Mouse (Mus musculus) CH12.LX (cell line): ENCODE measurements at regions not wholly inside any gene's neighbourhood (a gene's known extent, or its start where the extent isn't known, plus 50 kb on each side); places are given as distances from the start of the nearest gene placed in this dataset.

Source experiments
- DNase-seq: peaks from one replicate; pipeline ENCODE4 v3.0.0-alpha.2; 2013; ENCODE audit errors: extremely low read depth
- H3K27ac ChIP-seq: 2 replicates; pipeline ENCODE4 v1.5.1; 2012; ENCODE audit warnings: low read depth, mild to moderate bottlenecking, control low read depth, moderate library complexity; ENCODE audit not compliant: insufficient read depth
- H3K27me3 ChIP-seq: replicated peaks from 2 replicates; pipeline ENCODE3; 2012; ENCODE audit warnings: inconsistent platforms
- H3K36me3 ChIP-seq, 2 experiments: replicated peaks in 1 of 2; 2 replicates each; pipeline versions ENCODE3 to v1.6.1; 2012; ENCODE audit warnings: inconsistent platforms in 1 of 2, low read length in 1 of 2, mild to moderate bottlenecking in 1 of 2, mixed read lengths in 1 of 2, moderate library complexity in 1 of 2; ENCODE audit not compliant: control insufficient read depth in 1 of 2, insufficient read depth in 1 of 2
- H3K4me1 ChIP-seq, 2 experiments: 2 replicates each; pipeline ENCODE4 v1.6.1; 2012; ENCODE audit warnings: inconsistent platforms in 1 of 2, moderate library complexity in 1 of 2; ENCODE audit not compliant: insufficient read depth in 2 of 2, control insufficient read depth in 1 of 2
- H3K4me2 ChIP-seq: 2 replicates; pipeline ENCODE4 v1.6.1; 2012; ENCODE audit warnings: low read depth, mild to moderate bottlenecking, control low read depth; ENCODE audit not compliant: poor library complexity, insufficient read depth, severe bottlenecking
- H3K4me3 ChIP-seq, 3 experiments: fragments of 150-350 bp in 1 of 3; sonication (generic) in 1 of 3; replicated peaks in 1 of 3; 2 replicates each; pipeline versions ENCODE3 to v1.5.1; 2011 to 2012; ENCODE audit warnings: low read depth in 2 of 3, low read length in 2 of 3, mild to moderate bottlenecking in 2 of 3, moderate library complexity in 2 of 3, control low read depth in 1 of 3, improper control_type of control experiment in 1 of 3, inconsistent platforms in 1 of 3, mixed read lengths in 1 of 3; ENCODE audit not compliant: poor library complexity in 1 of 3
- H3K79me2 ChIP-seq: replicated peaks from 2 replicates; pipeline ENCODE4 v1.6.1; 2012; ENCODE audit warnings: mild to moderate bottlenecking, moderate library complexity; ENCODE audit not compliant: control insufficient read depth, poor library complexity, insufficient read depth, severe bottlenecking; ENCODE audit errors: extremely low read depth
- H3K9ac ChIP-seq: 2 replicates; pipeline ENCODE4 v1.6.1; 2012; ENCODE audit warnings: low read depth, mild to moderate bottlenecking, control low read depth, moderate library complexity; ENCODE audit not compliant: insufficient read depth
- H3K9me3 ChIP-seq: replicated peaks from 2 replicates; pipeline ENCODE3; 2012; ENCODE audit warnings: low read length, inconsistent platforms, mixed read lengths
- BHLHE40 ChIP-seq: IDR thresholded peaks from 2 replicates; pipeline ENCODE4 v1.6.1; 2011; ENCODE audit warnings: mild to moderate bottlenecking, low read depth, low read length, improper control_type of control experiment
- GABPA ChIP-seq: IDR thresholded peaks from 2 replicates; pipeline ENCODE4 v1.6.1; 2012; ENCODE audit warnings: low read depth, low read length, improper control_type of control experiment, inconsistent platforms; ENCODE audit not compliant: insufficient replicate concordance
- HCFC1 ChIP-seq: IDR thresholded peaks from 2 replicates; pipeline ENCODE4 v1.6.1; 2012; ENCODE audit warnings: low read depth, mild to moderate bottlenecking, inconsistent platforms, low read length, improper control_type of control experiment
- IRF4 ChIP-seq: IDR thresholded peaks from 2 replicates; pipeline ENCODE4 v1.6.1; 2014; ENCODE audit warnings: low read depth, mild to moderate bottlenecking, inconsistent platforms, low read length, improper control_type of control experiment
- KAT2A ChIP-seq: IDR thresholded peaks from 2 replicates; pipeline ENCODE4 v1.6.1; 2012; ENCODE audit warnings: low read length, improper control_type of control experiment, inconsistent platforms; ENCODE audit not compliant: insufficient replicate concordance
- MAFK ChIP-seq: IDR thresholded peaks from 2 replicates; pipeline ENCODE4 v1.6.1; 2011; ENCODE audit warnings: low read length, improper control_type of control experiment; ENCODE audit not compliant: insufficient replicate concordance
- MEF2A ChIP-seq: IDR thresholded peaks from 2 replicates; pipeline ENCODE4 v1.6.1; 2014; ENCODE audit warnings: low read depth, mild to moderate bottlenecking, inconsistent platforms, low read length, improper control_type of control experiment, borderline replicate concordance
- MXI1 ChIP-seq: IDR thresholded peaks from 2 replicates; pipeline ENCODE4 v1.6.1; 2011; ENCODE audit warnings: mild to moderate bottlenecking, low read depth, low read length, improper control_type of control experiment
- MYC ChIP-seq: IDR thresholded peaks from 2 replicates; pipeline ENCODE4 v1.6.1; 2011; ENCODE audit warnings: low read depth, mild to moderate bottlenecking, improper control_type of control experiment, low read length
- NELFE ChIP-seq: IDR thresholded peaks from 2 replicates; pipeline ENCODE4 v1.6.1; 2011; ENCODE audit warnings: low read depth, low read length, improper control_type of control experiment
- NRF1 ChIP-seq: IDR thresholded peaks from 2 replicates; pipeline ENCODE4 v1.6.1; 2014; ENCODE audit warnings: low read depth, mild to moderate bottlenecking, inconsistent platforms, low read length, improper control_type of control experiment, moderate library complexity
- PAX5 ChIP-seq: IDR thresholded peaks from 2 replicates; pipeline ENCODE4 v1.6.1; 2012; ENCODE audit warnings: low read length, inconsistent platforms, mixed read lengths
- POLR2A ChIP-seq: IDR thresholded peaks from 2 replicates; pipeline ENCODE4 v1.6.1; 2011; ENCODE audit warnings: low read depth, mild to moderate bottlenecking, improper control_type of control experiment, low read length
- RAD21 ChIP-seq: IDR thresholded peaks from 2 replicates; pipeline ENCODE4 v1.6.1; 2011; ENCODE audit warnings: low read depth, mild to moderate bottlenecking, low read length, improper control_type of control experiment, moderate library complexity
- RCOR1 ChIP-seq: conservative IDR thresholded peaks from 2 replicates; pipeline ENCODE4 v1.6.1; 2012; ENCODE audit warnings: low read depth, mild to moderate bottlenecking, inconsistent platforms, low read length, improper control_type of control experiment
- SMC3 ChIP-seq: IDR thresholded peaks from 2 replicates; pipeline ENCODE4 v1.6.1; 2011; ENCODE audit warnings: low read depth, low read length, improper control_type of control experiment
- TBP ChIP-seq: conservative IDR thresholded peaks from 2 replicates; pipeline ENCODE4 v1.6.1; 2011; ENCODE audit warnings: low read depth, low read length, improper control_type of control experiment
- USF1 ChIP-seq: IDR thresholded peaks from 2 replicates; pipeline ENCODE4 v1.6.1; 2014; ENCODE audit warnings: low read depth, mild to moderate bottlenecking, inconsistent platforms, low read length, improper control_type of control experiment
- ZKSCAN1 ChIP-seq: IDR thresholded peaks from 2 replicates; pipeline ENCODE4 v1.6.1; 2012; ENCODE audit warnings: low read depth, inconsistent platforms, low read length, improper control_type of control experiment, borderline replicate concordance
- ZMIZ1 ChIP-seq: IDR thresholded peaks from 2 replicates; pipeline ENCODE4 v1.6.1; 2012; ENCODE audit warnings: low read depth, mild to moderate bottlenecking, inconsistent platforms, low read length, improper control_type of control experiment
- ZNF384 ChIP-seq: IDR thresholded peaks from 2 replicates; pipeline ENCODE4 v1.6.1; 2012; ENCODE audit warnings: low read depth, low read length, improper control_type of control experiment, inconsistent platforms
- dilution Hi-C: fragments of 300-500 bp; cut with MboI; formaldehyde crosslinking; loops from 2 replicates; pipeline ENCODE4 v1.14.3; 2020; ENCODE audit warnings: low sequenced_read_pairs; ENCODE audit not compliant: extremely low pct_unique_long_range_greater_than_20kb, extremely low pct_ligation_motif_present
- in situ Hi-C: fragments of 300-500 bp; cut with MboI; formaldehyde crosslinking; loops from 3 replicates; pipeline ENCODE4 v1.14.3; 2019; ENCODE audit warnings: low sequenced_read_pairs, low pct_ligation_motif_present, low pct_unique_long_range_greater_than_20kb, mixed read lengths

GRCm38 (mm10) chr16:31608964-31609363, 54.3 kb upstream of the Dlg1 start:
- H3K79me2 ChIP-seq = no peaks in the 10 kb centered on the region
- H3K4me3 ChIP-seq = no peak overlapping the region
- TF ChIP-seq SMC3 (no peak), MEF2A (no peak), MAFK (no peak), BHLHE40 (no peak), KAT2A (no peak), USF1 (no peak), ZKSCAN1 (no peak), IRF4 (no peak), NRF1 (no peak), RCOR1 (no peak), RAD21 (no peak), ZNF384 (no peak), MYC (no peak), PAX5 (no peak), NELFE (no peak), HCFC1 (no peak), MXI1 (no peak), TBP (no peak), POLR2A (no peak), GABPA (no peak)
- no peaks in the 10 kb centered on the region for H3K36me3 ChIP-seq
- no peaks in the 10 kb centered on the region for H3K27me3 ChIP-seq
- no peaks in the 10 kb centered on the region for H3K9me3 ChIP-seq
- H3K27ac ChIP-seq = no peak overlapping the region
- H3K9ac ChIP-seq = no peak overlapping the region
- peaks cover 0 to 5% of the 10 kb centered on the region in 2 experiments; a peak in 2 of 4 replicates for H3K4me1 ChIP-seq
- no peak for DNase-seq
- H3K4me2 ChIP-seq = no peak overlapping the region
- dilution Hi-C loops = no loop called here
- in situ Hi-C loops = no loop called here

DNA sequence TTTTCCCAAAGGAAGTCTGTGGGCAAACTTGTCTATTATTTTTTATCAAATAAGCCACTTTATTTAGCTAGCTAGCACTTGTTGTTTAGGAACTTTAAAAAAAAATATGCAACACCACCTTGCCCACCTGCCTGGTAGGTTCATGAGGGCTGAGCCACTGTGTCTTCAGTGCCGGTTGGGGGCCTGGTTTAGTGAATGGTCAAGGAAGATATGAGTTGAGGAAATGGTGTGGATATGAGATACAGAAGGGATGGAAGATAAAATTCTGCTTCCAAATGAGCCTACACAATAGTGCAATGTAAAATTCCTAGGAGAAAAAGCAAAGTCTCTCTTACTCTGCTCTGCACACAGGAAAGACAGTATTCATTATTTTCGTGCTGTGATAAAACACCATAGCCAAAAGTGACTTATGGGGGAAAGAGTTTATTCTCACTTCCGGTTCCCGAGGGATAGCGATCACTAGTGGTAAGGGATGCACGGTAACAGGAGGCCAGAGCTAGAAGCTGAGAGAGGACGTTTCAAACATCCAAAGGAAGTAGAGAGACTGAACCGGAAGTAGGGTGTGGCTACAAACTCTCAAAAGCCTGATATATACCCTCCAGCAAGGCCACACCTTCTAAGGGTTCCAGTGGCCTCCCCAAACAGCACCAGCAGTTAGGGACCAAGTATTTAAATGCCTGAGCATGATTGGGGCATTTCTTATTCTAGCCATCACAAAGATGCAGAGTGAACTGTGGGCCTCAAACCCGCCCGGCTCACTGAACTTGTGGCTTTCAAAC, 53.7 kb upstream of the Dlg1 start:
- in situ Hi-C loops = no loop called here
- dilution Hi-C loops = no loop called here
- H3K9ac ChIP-seq = no peak overlapping the region
- no peak overlapping the region for H3K27ac ChIP-seq
- H3K4me1 ChIP-seq = peaks cover 0 to 5% of the 10 kb centered on the region in 2 experiments; a peak in 2 of 4 replicates
- H3K4me3 ChIP-seq = no peak overlapping the region
- H3K36me3 ChIP-seq = no peaks in the 10 kb centered on the region
- H3K27me3 ChIP-seq = no peaks in the 10 kb centered on the region
- no peak for TF ChIP-seq ZMIZ1
- no peak for TF ChIP-seq NELFE
- TF ChIP-seq MXI1 = no peak
- DNase-seq = no peak
- no peaks in the 10 kb centered on the region for H3K79me2 ChIP-seq
- H3K4me2 ChIP-seq = no peak overlapping the region
- H3K9me3 ChIP-seq = no peaks in the 10 kb centered on the region
